Mouse (Mus musculus) induced T-regulatory cell, adult 2 months (primary cell): ENCODE data around the gene Efna3.

ENCODE experiments used
- DNase-seq: peaks from one replicate; pipeline ENCODE4 v3.0.0-alpha.2; 2012; ENCODE audit warnings: low read depth

The Efna3 gene

DNA sequence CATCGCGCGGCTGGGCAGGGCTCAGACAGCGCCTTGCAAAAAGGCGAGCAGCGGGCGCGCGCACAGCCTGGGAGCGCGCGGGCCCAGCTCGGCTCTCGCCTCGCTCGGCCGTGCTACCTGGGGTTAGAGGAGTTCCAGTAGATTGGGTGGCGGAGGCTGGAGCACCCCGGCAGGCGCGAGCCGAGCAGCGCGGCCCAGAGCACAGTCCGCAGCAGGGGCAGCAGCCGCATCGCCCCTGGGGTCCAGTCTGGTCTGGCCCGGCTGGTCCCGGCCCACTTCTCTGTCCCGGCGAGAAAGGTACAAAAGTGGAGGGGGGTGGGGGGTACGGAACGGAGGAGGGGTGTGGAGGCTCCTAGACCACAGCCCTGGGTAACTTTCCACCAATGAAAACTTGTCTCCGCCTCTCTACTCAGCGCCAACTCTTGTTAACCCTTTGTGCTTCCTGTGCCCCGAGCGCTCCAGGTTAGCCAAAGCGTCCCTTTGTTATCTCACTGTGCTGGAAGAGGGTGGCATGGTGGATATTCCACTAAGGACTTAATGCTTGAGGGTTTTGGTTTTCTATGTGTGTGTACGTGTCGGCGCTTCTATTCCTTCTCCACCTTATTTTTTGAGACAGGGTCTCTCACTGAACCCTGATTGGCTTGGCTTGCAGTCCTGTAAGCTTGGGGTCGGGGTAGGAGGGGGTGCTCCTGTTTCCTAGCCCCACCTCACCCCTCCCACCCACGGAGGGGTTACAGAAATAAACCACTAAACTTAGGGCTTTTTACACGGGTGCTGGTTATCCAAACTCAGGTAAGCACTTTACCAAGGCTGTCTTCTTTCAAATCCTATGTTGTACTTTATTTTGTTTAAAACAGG is 15.2 kb upstream of the Efna3 start, which contains the start of gene Efna4:
TSS of gene Efna4 (minus strand) at position 308 of the 858 bp plus-strand sequence.
- peak; percentile 73 for DNase-seq

DNA sequence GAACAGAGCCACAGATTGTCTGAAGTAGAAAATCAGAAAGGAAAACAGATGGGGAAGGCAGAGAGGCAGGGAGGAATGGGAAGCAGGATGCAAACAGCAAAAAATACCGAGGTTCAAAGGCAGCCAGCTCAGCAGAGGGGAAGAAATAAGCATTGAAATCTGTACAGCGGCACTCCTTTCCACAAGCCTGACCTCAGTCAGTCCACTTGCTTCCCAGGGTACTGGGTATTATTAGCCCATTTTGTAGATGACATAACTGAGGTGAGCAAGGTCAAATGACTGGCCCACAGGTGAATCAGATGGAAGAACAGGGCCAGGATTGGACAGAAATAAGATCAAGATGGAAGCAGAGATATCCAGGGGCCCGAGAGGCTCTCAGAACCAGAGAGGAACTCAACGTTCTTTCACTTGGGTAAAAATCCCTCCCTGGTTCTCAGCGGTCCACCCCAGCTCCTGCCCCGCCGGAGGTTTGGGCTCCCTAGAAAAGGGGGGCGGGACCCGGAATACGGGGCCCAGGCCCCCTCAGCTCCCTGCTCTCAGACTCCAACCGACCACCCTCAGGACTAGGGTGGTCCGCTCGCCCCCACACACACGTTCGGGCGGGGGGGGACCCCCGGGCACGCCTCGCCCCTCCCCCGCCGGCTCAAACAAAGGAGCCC is 14.4 kb upstream of the Efna3 start:
- DNase-seq: no peak

DNA sequence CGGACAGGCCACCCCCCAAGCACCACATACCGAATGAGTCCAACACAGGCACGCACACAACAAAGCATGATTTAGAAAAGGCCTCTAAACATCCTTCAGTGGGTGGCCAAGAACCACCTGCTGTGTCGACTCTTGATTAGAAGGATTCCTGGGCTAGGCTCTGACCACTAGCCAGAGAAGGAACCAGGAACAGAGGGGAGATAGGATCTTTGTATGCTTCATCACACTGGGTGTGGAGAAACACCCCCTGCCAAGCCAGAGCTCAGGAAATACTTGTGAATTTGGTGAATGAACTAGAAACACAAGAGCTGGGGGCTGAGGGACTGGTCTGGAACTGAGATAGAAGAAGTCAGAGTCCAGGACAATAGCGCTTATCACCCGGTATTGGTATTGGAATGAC is 13.8 kb upstream of the Efna3 start:
- DNase-seq: no peak

DNA sequence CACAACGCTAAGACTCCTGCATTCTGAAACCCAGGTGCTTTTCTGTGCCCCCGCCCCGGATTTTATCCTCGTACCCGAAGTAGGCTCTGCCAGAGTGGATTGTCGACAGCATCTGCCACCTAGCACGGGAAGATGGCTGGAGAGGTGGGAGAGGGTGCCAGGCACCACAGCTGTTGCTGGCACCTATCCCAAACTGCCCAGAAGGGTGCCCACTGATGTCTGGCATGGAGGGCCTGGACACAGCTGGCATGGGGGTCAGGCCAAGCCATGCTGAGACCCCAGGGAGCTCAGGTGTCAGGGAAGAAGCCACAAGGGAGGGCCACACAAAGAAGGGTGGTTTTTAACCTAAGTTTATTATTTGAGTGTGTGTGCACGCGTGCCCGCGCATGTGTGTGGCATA is 10.3 kb upstream of the Efna3 start:
- DNase-seq: no peak

DNA sequence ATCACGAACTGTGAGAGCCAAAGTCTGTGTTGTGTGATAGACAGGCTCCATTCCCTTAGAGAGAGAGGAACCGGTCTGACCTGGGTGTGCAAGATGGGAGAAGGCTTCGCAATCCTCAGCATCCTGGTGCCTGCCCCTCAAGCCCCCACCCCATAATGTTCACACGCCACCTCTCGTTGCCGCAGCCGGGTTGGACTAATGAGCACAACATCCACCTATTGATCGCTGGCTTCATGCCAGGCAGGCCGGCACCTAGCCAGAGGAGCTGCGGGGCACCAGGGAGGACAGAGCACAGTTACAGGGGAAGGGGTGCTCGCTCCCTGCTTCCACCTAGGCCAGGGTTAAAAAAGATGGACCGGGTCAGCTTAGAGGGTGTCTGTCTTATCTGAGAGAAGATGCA is 9.7 kb upstream of the Efna3 start:
- no peak for DNase-seq

DNA sequence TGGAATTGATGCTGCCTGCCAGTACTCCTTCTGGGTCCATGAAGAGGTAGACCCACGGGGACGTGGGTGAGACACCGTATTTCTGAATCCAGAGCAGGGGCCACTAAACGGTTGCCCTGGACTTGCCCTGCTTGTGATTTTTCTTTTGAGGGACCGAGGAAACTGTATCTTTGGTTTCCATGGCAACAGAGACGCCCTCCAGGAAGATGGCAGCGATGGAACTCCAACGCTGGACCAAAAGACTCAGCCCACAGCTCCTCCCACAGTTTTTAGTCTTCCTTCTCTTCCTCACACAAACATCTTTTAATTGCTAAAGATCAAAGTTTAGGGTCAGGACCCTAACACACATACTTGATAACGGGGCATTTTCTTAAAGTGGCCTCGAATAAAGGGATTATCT is 9.2 kb upstream of the Efna3 start:
- DNase-seq: no peak

DNA sequence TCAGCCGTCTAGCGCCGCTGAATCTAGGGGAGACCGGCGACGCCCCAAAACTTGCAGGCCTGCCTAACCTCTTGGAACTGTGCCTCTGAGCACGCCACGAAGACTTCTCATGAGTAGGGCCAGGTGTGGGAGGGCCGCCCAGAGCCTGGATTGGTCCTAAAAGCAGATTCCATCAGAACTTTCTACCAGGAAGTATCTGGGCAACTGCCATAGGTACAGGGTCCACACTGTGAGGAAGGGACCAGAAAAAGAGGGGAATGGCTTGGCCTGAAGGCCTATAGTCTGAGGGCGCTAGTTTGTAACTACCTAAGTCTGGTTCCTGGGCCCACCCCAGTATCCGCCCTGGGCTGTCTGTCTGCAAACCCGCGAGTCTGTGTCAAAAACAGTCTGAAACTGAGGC is 8.8 kb upstream of the Efna3 start:
- no peak for DNase-seq

DNA sequence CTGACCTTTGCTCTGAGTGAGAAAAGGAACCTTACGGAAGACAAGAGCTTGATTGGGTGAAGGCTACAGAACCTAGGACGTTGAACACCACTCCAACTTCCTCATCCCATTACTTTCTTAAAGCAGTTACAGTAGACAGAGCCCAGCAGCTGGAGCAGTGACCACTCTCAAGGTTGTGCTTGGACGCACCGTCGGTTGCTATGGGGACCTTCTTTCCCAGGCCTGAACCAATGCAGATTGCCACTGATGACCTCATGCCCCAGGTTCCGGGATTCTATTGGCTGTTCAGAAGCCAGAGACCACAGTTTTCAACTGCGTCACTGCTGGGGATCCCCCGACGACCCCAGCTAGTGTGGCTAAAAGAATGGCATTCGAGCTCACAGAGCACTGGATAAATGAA is 8.2 kb upstream of the Efna3 start:
- no peak for DNase-seq

DNA sequence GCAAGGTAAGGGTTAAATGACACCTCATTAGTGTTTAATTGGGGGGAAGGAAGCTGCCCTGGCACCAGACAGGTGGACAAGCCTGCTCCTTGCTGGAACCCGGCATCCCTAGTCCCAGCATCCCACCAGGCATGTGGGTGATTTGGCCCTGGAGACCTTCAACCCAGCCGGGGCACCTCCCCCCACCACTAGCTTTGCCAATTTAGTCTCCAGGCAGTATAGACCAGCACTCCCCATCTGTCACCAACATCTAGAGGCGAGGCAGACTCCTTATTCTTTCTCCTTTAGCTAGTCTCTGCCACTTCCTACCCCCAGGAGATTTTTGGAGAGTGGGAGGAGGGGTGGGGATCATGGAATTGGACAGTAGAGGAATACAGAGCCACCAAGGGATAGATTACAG is 7.6 kb upstream of the Efna3 start:
- DNase-seq: no peak

DNA sequence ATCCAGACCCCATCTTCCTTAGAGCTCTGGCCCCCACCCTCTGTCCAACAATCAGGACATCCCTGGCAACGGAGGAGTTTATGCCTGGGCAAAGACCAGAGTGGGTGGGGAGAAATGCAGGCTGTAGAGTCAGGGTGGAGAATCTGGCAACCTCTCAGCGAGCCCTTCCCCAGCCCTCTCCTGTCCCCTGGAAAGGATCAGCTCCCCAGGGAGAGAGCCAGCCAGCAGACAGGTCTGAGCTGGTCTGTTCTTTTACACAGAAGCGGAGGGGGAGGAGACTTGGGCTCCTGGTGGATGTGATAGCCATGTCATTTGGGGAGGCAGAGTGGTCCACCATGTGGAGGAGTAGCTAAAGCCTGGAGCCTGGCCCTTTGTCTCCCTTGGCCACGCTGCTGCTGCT is 5.9 kb upstream of the Efna3 start:
- DNase-seq: no peak

DNA sequence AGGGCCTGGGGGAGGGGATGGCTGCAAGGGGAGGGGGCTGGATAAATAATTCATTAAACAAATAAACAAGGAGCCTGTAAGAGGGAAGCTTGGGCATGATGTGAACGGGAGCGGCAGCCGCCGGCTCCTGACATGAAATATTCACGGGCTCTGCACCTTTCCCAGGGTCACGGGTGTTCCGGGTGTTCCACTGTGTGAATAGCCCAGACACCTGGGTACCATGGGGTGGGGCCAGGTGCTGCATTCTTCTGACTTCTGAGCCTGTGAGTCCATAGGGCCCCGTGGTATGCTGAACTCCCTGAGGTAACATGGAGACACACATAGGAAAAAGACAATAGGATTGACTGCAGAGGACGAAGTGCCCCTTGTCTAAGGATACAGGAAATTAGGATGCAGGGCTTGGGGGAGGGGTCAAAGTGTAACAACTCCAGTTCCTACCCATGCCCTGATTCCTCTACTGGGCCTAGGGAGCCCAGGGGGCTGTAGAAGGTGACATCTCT is 4.7 kb upstream of the Efna3 start:
- no peak for DNase-seq

DNA sequence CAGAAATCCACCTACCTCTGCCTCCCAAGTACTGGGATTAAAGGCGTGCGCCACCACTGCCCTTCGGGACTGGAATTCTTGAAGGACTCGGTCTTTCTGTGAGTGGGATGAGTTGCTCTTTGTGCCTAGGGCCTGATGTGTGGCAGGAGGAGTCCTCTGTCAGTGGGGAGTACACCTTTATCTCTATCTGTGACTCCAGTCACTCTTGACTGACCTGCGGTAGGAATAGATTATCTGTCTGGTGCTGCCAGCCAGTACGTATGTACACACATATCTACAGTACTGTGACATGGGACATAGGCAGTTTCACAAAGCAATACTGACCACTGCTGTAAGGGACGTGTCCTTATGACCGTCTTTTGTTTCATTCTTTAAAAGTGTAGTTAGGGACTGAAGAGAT is 3.1 kb upstream of the Efna3 start:
- DNase-seq: no peak

DNA sequence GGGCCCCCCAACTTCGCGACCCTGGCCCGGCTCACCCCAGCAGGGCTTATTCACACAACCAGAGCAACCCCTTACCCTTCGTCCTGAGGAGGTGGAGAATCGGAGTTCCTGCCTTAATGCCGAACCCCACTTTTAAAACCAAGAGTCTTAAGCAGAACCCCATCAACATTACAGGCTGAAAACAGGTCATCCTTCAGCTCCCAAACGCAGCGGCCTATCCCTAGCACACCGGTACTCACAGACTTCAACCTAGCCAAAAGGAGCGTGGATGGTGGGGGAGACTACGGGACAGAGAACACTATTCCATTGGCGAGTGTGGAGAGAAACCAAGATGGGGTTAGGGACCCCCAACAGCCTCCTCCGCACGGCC is 649 bp downstream of the Efna3 start:
- DNase-seq: peak; percentile 41

DNA sequence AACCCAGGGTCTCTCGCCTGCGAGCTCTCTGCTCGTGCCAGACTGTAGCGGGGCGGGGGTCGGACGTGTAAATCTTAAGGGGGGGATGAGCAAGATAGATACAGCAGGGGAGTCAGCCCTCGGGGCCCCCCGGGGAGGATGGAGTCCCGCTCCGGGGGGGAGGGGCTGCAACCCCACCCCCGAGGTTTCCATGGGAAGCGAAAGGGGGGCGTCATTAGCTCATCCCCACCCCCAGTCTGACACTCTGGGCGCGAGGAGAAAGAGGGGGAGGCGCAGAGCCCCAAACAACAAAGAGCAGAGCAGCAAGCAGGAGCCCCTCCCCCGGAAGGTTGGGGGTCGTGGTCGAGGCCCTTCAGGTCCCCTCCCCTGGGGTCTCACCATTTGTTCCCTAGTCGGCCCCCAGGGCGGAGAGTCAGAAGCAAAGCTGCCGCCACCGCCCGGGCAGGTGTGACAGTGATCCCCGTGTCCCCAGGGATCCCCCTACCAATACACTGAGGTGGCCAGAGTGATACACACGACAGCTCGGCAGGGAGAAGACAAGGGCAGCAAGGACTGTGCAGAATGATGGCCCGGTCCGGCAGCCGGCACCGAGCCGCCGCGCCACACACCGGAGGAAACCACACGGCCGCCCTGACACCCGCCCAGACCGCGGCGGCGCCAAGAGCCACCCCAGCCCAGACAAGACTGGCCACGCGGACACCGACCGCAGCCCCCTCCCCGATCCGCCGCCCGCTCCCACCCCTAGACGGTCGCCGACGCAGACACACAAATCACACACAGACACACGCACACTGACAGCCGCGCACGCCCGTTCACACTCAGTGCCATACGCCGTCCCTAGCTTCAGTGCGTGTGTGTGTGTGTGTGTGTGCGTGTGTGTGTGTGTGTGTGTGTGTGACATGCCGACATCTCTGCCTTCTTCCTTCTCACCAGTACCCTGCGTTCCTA is 1.3 kb downstream of the Efna3 start:
- peak; percentile 53 for DNase-seq

DNA sequence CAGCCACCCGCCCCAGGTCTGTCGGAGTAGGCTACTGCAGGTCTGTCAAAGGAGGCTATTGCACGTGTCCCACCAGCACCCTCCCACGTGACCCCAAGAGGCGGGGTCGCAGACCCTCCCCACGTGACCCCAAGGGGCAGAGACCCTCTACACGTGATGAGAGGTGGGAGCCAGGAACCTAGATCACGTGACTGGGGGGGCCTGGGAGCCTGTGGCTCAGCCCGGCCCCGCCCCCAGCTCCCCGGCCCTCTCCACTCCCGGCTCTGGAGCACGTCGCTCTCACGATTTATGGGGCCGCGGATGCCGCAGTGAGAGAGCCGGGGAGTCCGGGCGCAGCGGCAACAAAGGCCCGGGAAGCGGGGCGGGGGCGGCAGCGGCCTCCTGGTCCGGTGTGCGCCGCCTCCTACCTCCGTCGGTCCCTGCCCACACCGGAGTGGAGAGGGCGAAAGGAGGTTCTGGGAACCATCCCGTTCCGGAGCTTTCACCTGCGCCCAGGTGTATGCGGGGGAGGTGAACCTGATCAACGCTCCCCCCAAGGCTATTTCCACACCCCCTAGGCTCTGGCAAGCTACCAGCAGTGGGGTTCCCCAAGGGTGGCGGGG is 2.1 kb downstream of the Efna3 start:
- DNase-seq: peak; percentile 50

DNA sequence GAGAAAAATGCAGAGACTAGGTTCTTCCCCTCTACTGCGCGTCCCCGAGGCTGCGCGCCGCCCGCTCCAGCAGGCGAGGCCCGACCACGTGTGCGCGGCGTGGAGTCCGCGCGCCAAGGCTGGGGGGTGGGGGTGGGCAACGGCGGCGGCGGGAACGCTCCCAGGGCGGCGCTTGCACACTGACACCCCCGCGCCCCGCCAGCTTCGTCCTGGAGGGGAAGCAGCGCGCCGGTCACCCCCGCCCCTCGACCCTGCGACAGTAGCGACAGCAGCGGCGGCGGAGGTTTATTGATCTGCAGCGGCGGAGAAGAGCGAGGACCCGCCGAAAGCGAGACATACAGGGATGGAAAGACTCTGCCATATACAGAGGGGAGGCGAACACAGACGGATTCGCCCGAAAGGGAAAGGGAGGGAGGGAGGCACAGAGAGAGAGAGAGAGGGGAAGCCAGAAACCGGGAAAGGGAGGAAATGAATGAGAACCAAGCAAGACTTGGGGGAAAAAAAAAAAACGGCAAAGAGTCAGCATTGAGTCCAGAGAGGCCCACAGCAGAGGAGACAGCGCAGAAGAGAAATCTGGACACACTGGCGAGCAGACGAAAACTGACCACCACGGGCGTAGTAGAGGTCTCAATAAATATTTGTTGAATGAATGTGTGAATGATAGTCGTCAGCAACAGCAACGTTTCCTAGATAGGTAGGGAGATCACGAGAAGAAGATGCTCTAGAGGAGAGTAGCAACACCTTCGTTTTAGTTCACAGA is 3.0 kb downstream of the Efna3 start:
- peak; percentile 48 for DNase-seq

DNA sequence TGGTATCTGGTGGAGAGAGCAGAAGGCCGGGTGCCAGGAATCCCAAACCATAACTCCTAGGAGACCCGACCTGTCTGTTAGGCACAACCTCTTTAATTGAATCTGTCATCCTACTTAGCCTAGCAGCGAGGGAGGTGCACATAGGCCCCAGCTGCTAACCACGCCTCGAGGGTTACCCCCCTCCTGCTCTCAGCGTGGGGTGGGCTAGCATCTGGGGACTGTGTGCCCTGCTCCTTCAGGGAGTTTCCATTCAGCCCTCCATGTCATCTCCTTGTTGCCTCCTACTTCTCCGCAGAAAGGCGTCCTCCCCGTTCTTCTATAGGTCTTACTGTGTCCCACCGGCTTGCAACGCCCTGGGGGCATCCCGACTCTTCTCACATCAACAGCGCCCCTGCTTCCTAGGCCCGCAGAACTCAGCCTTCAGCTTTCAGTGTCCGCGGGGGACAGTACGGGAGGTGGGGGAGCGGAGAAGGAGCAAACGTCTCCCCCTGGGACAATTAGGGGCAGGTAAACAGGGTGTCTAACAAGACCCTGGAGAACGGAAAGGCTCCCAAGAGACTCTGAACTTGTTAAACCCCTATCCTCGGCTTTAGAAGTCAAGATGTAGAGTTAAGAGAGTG is 3.7 kb downstream of the Efna3 start:
- no peak for DNase-seq

DNA sequence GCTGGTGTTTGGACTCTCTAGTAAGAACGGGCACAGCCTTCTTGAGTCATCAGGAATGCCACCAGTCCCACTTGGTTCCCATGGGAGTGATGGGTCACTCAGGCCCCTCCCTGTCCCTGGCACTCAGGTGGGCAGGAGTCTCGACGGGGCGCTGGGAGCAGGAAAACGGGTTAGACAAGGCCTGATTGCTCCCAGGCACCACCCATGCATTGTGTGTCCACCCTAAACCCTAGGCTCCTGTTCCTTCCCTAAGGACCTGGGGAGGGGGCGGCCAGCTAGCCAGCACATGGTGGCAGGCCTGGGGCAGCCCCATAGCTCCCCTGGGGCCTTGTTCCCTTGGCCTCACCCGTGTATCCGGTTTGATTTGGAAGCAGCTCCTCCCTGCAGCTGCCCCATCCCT is 4.4 kb downstream of the Efna3 start:
- no peak for DNase-seq

DNA sequence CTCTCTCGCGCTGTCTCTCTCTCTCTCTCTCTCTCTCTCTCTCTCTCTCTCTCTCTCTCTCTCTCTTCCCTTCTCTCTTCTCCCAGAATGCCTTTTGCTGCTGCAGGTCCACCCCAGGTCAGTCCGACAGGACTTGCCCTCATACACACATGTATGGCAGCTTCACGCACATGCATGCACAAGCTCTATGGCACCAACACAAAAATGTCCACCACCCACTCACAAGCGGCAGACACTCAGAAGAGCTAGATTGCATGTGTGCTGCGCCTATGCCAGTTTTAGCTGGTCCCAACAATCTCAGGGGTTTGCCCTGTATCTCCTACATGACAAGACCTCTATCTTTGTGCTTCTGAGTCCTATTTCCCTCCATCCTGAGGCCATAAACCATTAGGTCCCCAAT is 5.5 kb downstream of the Efna3 start:
- DNase-seq: no peak

DNA sequence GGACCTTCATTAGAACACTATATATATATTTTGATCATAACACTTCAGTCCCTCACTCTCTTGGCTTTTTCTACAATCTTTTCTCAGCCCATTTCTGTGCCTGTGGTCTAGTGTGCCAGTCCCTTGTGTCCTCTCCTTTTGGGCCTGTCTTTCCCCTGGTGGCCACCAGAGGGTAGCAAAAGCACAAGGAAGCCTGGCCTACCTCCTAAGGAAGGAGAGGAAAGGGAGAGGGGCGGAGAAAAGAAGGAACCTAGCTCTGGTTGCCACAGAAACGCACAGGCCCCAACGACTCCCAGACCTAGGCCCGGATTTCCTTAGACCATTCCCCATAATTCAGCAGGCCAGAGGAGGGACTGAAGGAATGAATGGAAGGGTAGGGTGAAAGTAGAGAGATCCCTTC is 5.9 kb downstream of the Efna3 start:
- DNase-seq: peak; percentile 87
